Mouse (Mus musculus) heart, embryonic 11.5 days (tissue): ENCODE data around the gene Kif1c. TPM values are rescaled to one million over a fixed set of nuclear protein-coding genes. Genes with fewer than 3 reads are reported as not detected.
"Not testable (repeated sequence)": the region's sequence is repeated elsewhere in the genome, so short reads cannot be mapped to it uniquely, and the experiment has no call there.

ENCODE experiments used
- ATAC-seq: fragments of 200-750 bp; cut with Nextera tagmentation; replicated peaks from 2 replicates; pipeline ENCODE4 v1.8.0; 2017; ENCODE audit warnings: moderate library complexity; ENCODE audit not compliant: insufficient number of reproducible peaks, low FRiP score, low TSS enrichment
- H3K27ac ChIP-seq: fragments of 300-500 bp; sonication (generic); 2 replicates; pipeline ENCODE4 v1.5.1; 2014; ENCODE audit warnings: mild to moderate bottlenecking, low read depth, low read length
- H3K27me3 ChIP-seq: fragments of 300-500 bp; sonication (generic); 2 replicates; pipeline ENCODE4 v1.6.1; 2014; ENCODE audit warnings: mild to moderate bottlenecking, low read length, mixed read lengths; ENCODE audit not compliant: control insufficient read depth, insufficient read depth
- H3K36me3 ChIP-seq: fragments of 300-500 bp; sonication (generic); 2 replicates; pipeline ENCODE4 v1.6.1; 2014; ENCODE audit warnings: mild to moderate bottlenecking, low read length, moderate library complexity, mixed read lengths; ENCODE audit not compliant: control insufficient read depth, insufficient read depth
- H3K4me1 ChIP-seq: fragments of 300-500 bp; sonication (generic); 2 replicates; pipeline ENCODE4 v1.6.1; 2014; ENCODE audit warnings: low read length; ENCODE audit not compliant: control insufficient read depth, insufficient read depth
- H3K4me2 ChIP-seq: fragments of 300-500 bp; sonication (generic); 2 replicates; pipeline ENCODE4 v1.6.1; 2014; ENCODE audit warnings: mild to moderate bottlenecking, moderate library complexity
- H3K4me3 ChIP-seq: fragments of 300-500 bp; sonication (generic); 2 replicates; pipeline ENCODE4 v1.5.1; 2014; ENCODE audit warnings: low read depth, low read length
- H3K9ac ChIP-seq: fragments of 300-500 bp; sonication (generic); 2 replicates; pipeline ENCODE4 v1.6.1; 2014; ENCODE audit warnings: mild to moderate bottlenecking, low read depth, low read length, moderate library complexity
- H3K9me3 ChIP-seq: fragments of 300-500 bp; sonication (generic); replicated peaks from 2 replicates; pipeline ENCODE4 v1.6.1; 2016; ENCODE audit warnings: low read length; ENCODE audit not compliant: control insufficient read depth
- WGBS: fragments of 180-500 bp; shearing (Covaris S2); extraction: QIAGEN DNeasy Blood & Tissue Kit; methylation state at CpG from one replicate; pipeline ENCODE4 v1.1.7; 2014; ENCODE audit not compliant: insufficient replicate concordance; 5-methylcytosine and 5-hydroxymethylcytosine counted together
- polyA plus RNA-seq: library from polyadenylated mRNA; unstranded; fragments of >200 nt; fragmentation: Nextera tagmentation; extraction: Ambion mirVana; gene quantifications from 2 replicates; pipeline ENCODE4 v1.2.1, GENCODE M21; 2014

The Kif1c gene
- polyA plus RNA-seq, 1 experiment from 2014 or later, result 11.4 TPM

- no peak for ATAC-seq
- WGBS, result 85% methylated on average over 10 of the region's 10 CpGs
- Histone ChIP-seq H3K27ac (no peak overlapping the region), H3K4me1 (no peaks in the 10 kb centered on the region), H3K9ac (no peak overlapping the region), H3K4me3 (no peak overlapping the region), H3K36me3 (no peaks in the 10 kb centered on the region), H3K4me2 (no peak overlapping the region), H3K27me3 (0 out of 2 replicates have a peak, but pooled peaks cover 2% of the 10 kb centered on the region), H3K9me3 (no peaks in the 10 kb centered on the region)
These were observed 52.8 kb downstream of the Kif1c start for GRCm38 (mm10) chr11:70753146-70753545.

GRCm38 (mm10) chr11:70754476-70754875, 54.1 kb downstream of the Kif1c start:
- Histone ChIP-seq H3K9ac (no peak overlapping the region), H3K27me3 (0 out of 2 replicates have a peak, but pooled peaks cover 2% of the 10 kb centered on the region), H3K9me3 (no peaks in the 10 kb centered on the region), H3K4me2 (no peak overlapping the region), H3K36me3 (no peaks in the 10 kb centered on the region), H3K4me3 (no peak overlapping the region), H3K27ac (no peak overlapping the region), H3K4me1 (no peaks in the 10 kb centered on the region)
- 66% methylated on average over 4 of the region's 4 CpGs for WGBS
- ATAC-seq, result no peak

GRCm38 (mm10) chr11:70754958-70755357, 54.6 kb downstream of the Kif1c start:
- no peak overlapping the region for H3K9ac ChIP-seq
- H3K27me3 ChIP-seq, result 0 out of 2 replicates have a peak, but pooled peaks cover 2% of the 10 kb centered on the region
- no peaks in the 10 kb centered on the region for H3K4me1 ChIP-seq
- H3K4me2 ChIP-seq, result no peak overlapping the region
- ATAC-seq, result no peak
- no peak overlapping the region for H3K4me3 ChIP-seq
- no peaks in the 10 kb centered on the region for H3K36me3 ChIP-seq
- H3K9me3 ChIP-seq, result no peaks in the 10 kb centered on the region
- 65% methylated on average over 7 of the region's 7 CpGs for WGBS
- H3K27ac ChIP-seq, result no peak overlapping the region

GRCm38 (mm10) chr11:70755645-70756044, 55.3 kb downstream of the Kif1c start:
- ATAC-seq, result no peak
- Histone ChIP-seq H3K9ac (no peak overlapping the region), H3K4me3 (no peak overlapping the region), H3K27ac (no peak overlapping the region), H3K36me3 (no peaks in the 10 kb centered on the region), H3K4me1 (no peaks in the 10 kb centered on the region), H3K27me3 (0 out of 2 replicates have a peak, but pooled peaks cover 2% of the 10 kb centered on the region), H3K9me3 (no peaks in the 10 kb centered on the region), H3K4me2 (no peak overlapping the region)
- WGBS, result 7% methylated on average over 7 of the region's 7 CpGs

DNA sequence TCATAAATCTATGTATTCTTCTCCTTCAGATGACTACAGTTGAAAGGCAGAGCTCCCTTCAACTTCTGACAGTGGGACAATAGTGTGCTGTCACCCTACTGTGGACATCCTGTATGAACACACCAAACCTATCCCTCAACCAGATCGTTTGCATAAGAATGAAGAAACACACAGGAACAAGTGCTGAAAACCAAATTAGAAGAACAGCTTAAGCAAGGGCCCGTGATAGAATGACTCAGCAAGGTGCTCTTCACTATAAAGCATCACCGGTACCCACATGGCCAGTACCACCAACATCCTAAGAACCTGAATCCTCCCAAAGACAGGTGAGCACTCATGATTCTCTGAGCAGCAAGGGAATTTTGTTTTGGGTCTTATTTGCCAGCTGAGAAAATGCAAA, 60.1 kb downstream of the Kif1c start:
- H3K27me3 ChIP-seq, H3K36me3 ChIP-seq, ATAC-seq, H3K9me3 ChIP-seq, H3K4me2 ChIP-seq, H3K4me3 ChIP-seq, H3K9ac ChIP-seq, H3K4me1 ChIP-seq, H3K27ac ChIP-seq: not testable (repeated sequence)
- 62% methylated on average over 3 of the region's 3 CpGs for WGBS

GRCm38 (mm10) chr11:70762641-70763040, 62.3 kb downstream of the Kif1c start:
- H3K9ac ChIP-seq, result no peak overlapping the region
- no peaks in the 10 kb centered on the region for H3K27me3 ChIP-seq
- H3K27ac ChIP-seq, result no peak overlapping the region
- no peaks in the 10 kb centered on the region for H3K9me3 ChIP-seq
- H3K4me3 ChIP-seq, result no peak overlapping the region
- no peak overlapping the region for H3K4me2 ChIP-seq
- 0 out of 2 replicates have a peak, but pooled peaks cover 6% of the 10 kb centered on the region for H3K4me1 ChIP-seq
- ATAC-seq, result no peak
- no peaks in the 10 kb centered on the region for H3K36me3 ChIP-seq
- 85% methylated on average over 9 of the region's 9 CpGs for WGBS

DNA sequence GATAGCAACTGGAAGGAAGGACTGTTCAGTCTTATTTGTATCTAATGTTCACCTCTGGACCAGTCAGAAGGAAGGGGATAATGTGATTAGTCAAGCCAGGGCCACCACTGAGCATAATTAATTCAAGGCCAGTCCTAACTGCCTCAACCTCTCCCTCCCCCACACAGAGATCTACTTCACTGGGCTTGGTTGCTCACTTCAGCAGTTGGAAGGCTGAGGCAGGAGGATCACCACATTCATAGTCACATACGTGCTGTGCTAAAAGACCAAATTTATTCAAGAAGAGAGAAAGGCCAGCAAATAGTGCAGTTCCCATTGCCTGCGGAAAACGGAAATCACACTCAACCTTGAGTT, 63.2 kb downstream of the Kif1c start:
- Histone ChIP-seq H3K4me3 (peak overlapping the region; percentile 79), H3K4me2 (peak overlapping the region; percentile 80), H3K27me3 (no peaks in the 10 kb centered on the region), H3K9me3 (no peaks in the 10 kb centered on the region), H3K9ac (peak overlapping the region; percentile 92), H3K27ac (peak overlapping the region; percentile 90; the same call in 1 of the 2 replicates), H3K4me1 (0 out of 2 replicates have a peak, but pooled peaks cover 6% of the 10 kb centered on the region), H3K36me3 (0 out of 2 replicates have a peak, but pooled peaks cover 3% of the 10 kb centered on the region)
- ATAC-seq, result no peak
- WGBS, result 31% methylated on average over 3 of the region's 3 CpGs

GRCm38 (mm10) chr11:70763936-70764808, 63.8 kb downstream of the Kif1c start, which contains the start of gene Zfp3:
TSS of gene Zfp3 (plus strand) at chr11:70764209.
- ATAC-seq, result peak; percentile 78
- H3K36me3 ChIP-seq, result 0 out of 2 replicates have a peak, but pooled peaks cover 3% of the 10 kb centered on the region
- no peaks in the 10 kb centered on the region for H3K27me3 ChIP-seq
- H3K4me2 ChIP-seq, result peak within 1 kb of the TSS; percentile 80
- H3K9ac ChIP-seq, result peak within 1 kb of the TSS; percentile 92
- peak within 1 kb of the TSS; percentile 90 for H3K27ac ChIP-seq
- H3K4me3 ChIP-seq, result peak within 1 kb of the TSS; percentile 79
- 1% methylated on average over 77 of the region's 78 CpGs for WGBS
- no peaks in the 10 kb centered on the region for H3K9me3 ChIP-seq
- 0 out of 2 replicates have a peak, but pooled peaks cover 6% of the 10 kb centered on the region for H3K4me1 ChIP-seq
